Mouse (Mus musculus): Measurements from ENCODE around the gene Tcf7l2. TPM values are rescaled to one million over a fixed set of nuclear protein-coding genes. Genes with fewer than 3 reads are reported as not detected.

Gene Tcf7l2
- polyA plus RNA-seq, 1 experiment from 2014 or later = 57.1 TPM

DNA sequence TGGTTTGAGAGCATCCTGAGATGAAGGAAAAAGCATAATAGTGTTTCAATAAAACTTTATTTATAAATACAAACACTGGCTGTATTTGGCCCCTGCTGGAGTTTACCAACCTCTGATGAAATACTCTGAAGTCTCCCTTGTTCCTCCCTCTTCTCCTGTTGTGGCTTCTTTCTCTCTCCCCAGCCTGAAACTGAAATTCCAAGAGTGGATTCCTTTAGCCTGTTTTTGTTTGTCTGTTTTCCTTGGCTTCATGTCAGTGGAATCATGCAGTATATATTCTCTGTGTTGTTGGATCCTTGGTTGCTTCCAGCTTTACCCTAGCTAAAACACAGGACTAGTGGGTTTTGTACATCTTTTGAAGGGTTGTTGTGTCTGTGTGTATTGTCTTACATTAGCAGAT, 16.5 kb downstream of the Tcf7l2 start:
- Histone ChIP-seq H3K4me1 (ENCODE audit: control insufficient read depth, insufficient read depth, low read length) (peaks cover 18% of the 10 kb centered on the region), H3K4me2 (ENCODE audit: low read depth, low read length) (no peak overlapping the region), H3K27ac (ENCODE audit: low read length) (no peak overlapping the region), H3K27me3 (replicated peaks; ENCODE audit: control insufficient read depth, insufficient read depth, low read length) (no peaks in the 10 kb centered on the region), H3K9ac (ENCODE audit: low read depth, low read length) (no peak overlapping the region), H3K36me3 (ENCODE audit: control insufficient read depth, insufficient read depth, low read length) (peaks cover 6% of the 10 kb centered on the region; the same call in 1 of the 2 replicates), H3K9me3 (ENCODE audit: control insufficient read depth, low read length) (no peaks in the 10 kb centered on the region), H3K4me3 (ENCODE audit: low read length) (no peak overlapping the region)
- ATAC-seq = no peak

DNA sequence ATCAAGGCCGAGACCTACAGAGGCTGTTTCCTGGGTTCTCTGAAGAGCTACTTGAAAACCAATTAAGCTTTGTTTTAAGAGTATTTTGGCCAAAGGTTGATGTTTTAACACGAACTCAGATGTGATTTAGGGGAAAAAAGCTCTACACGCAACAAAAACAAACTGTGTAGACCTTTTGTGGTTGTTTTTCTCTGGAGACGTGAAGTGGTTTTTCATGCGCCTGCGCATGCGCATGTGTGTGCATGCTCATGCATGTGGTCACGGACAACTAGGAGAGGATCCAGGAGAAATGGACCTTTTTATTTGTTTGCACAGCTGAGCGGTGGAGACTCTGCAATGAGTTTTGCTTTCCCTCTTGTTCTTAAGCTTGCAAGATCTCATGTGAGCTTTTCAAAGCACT, 17.4 kb downstream of the Tcf7l2 start:
- peaks cover 17% of the 10 kb centered on the region for H3K4me1 ChIP-seq (ENCODE audit: control insufficient read depth, insufficient read depth, low read length)
- no peaks in the 10 kb centered on the region for H3K9me3 ChIP-seq (ENCODE audit: control insufficient read depth, low read length)
- no peak overlapping the region for H3K4me3 ChIP-seq (ENCODE audit: low read length)
- no peak overlapping the region for H3K4me2 ChIP-seq (ENCODE audit: low read depth, low read length)
- no peak overlapping the region for H3K27ac ChIP-seq (ENCODE audit: low read length)
- ATAC-seq = no peak
- 86% methylated on average over 9 of the region's 9 CpGs for WGBS
- H3K27me3 ChIP-seq (replicated peaks; ENCODE audit: control insufficient read depth, insufficient read depth, low read length) = no peaks in the 10 kb centered on the region
- H3K36me3 ChIP-seq (ENCODE audit: control insufficient read depth, insufficient read depth, low read length) = peaks cover 6% of the 10 kb centered on the region; the same call in 1 of the 2 replicates
- H3K9ac ChIP-seq (ENCODE audit: low read depth, low read length) = no peak overlapping the region

DNA sequence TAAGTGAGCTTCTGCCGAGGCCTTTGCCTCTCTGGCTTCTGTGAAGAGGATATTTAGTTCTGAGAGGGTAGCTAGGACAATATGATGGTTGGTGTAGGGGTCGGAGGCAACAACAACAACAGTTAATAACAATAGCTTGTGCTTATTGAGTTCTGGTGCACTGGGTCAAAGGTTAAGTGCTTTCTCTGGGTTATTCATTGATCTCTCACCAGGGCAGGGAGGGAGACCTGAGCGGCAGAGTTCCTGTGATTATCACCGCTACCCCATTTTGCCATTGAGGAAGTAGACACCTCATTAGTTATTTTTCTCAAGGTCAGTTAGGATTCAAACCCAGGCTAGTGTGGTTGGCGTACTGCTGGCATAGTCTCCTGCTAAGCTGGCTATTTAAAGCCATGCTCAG, 19.5 kb downstream of the Tcf7l2 start:
- Histone ChIP-seq H3K9ac (ENCODE audit: low read depth, low read length) (no peak overlapping the region), H3K4me3 (ENCODE audit: low read length) (no peak overlapping the region), H3K27me3 (replicated peaks; ENCODE audit: control insufficient read depth, insufficient read depth, low read length) (no peaks in the 10 kb centered on the region), H3K9me3 (ENCODE audit: control insufficient read depth, low read length) (no peaks in the 10 kb centered on the region), H3K36me3 (ENCODE audit: control insufficient read depth, insufficient read depth, low read length) (peaks cover 6% of the 10 kb centered on the region; the same call in 1 of the 2 replicates), H3K4me2 (ENCODE audit: low read depth, low read length) (no peak overlapping the region), H3K4me1 (ENCODE audit: control insufficient read depth, insufficient read depth, low read length) (peaks cover 16% of the 10 kb centered on the region), H3K27ac (ENCODE audit: low read length) (no peak overlapping the region)
- ATAC-seq = peak; percentile 24; the same call in 1 of the 2 replicates
- 52% methylated on average over 5 of the region's 5 CpGs for WGBS

DNA sequence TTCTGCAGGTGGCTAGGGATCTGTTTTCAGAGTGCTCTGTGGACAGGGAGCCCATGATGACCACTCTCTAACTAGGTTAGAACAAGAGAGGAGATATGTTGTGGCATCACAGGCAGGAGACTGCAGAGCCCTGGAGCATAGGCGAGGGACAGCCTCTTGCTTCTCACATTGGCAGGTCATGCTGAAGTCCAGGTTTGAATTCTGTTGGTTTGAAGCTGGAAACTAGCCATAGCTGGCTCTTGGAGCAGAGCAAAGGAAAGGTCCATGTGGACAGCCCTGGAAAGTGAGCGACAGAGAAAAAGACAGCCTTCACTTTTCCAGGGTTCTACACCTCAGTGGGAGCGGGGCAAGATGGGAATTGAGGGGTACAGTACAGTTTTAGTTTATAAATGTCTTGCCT, 20.6 kb downstream of the Tcf7l2 start:
- peaks cover 6% of the 10 kb centered on the region; the same call in 1 of the 2 replicates for H3K36me3 ChIP-seq (ENCODE audit: control insufficient read depth, insufficient read depth, low read length)
- H3K4me2 ChIP-seq (ENCODE audit: low read depth, low read length) = no peak overlapping the region
- H3K27ac ChIP-seq (ENCODE audit: low read length) = no peak overlapping the region
- no peak overlapping the region for H3K9ac ChIP-seq (ENCODE audit: low read depth, low read length)
- no peaks in the 10 kb centered on the region for H3K9me3 ChIP-seq (ENCODE audit: control insufficient read depth, low read length)
- no peak for ATAC-seq
- 94% methylated on average over 3 of the region's 3 CpGs for WGBS
- H3K27me3 ChIP-seq (replicated peaks; ENCODE audit: control insufficient read depth, insufficient read depth, low read length) = no peaks in the 10 kb centered on the region
- H3K4me1 ChIP-seq (ENCODE audit: control insufficient read depth, insufficient read depth, low read length) = peaks cover 13% of the 10 kb centered on the region
- H3K4me3 ChIP-seq (ENCODE audit: low read length) = no peak overlapping the region

DNA sequence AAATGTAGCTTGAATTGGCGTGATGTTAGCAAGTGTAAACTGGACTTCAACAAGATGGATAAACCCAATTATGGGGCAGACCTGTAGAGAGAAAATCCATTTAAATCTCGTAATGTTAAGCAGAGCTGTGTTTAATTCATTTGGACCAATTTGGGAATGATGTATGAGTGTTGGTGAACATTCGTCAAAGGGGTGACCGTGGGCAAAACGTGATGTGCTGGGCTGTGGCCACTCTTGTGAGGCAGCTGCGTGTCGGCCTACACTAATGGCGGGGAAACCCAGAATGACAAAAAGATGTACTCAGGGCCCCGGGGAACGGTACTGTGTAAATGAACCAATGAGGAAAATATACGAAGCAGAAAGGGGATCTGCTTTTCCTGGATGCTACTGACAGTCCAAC, 24.2 kb downstream of the Tcf7l2 start:
- H3K36me3 ChIP-seq (ENCODE audit: control insufficient read depth, insufficient read depth, low read length) = peaks cover 6% of the 10 kb centered on the region; the same call in 1 of the 2 replicates
- H3K4me3 ChIP-seq (ENCODE audit: low read length) = no peak overlapping the region
- peaks cover 27% of the 10 kb centered on the region for H3K4me1 ChIP-seq (ENCODE audit: control insufficient read depth, insufficient read depth, low read length)
- no peaks in the 10 kb centered on the region for H3K9me3 ChIP-seq (ENCODE audit: control insufficient read depth, low read length)
- ATAC-seq = no peak
- no peak overlapping the region for H3K9ac ChIP-seq (ENCODE audit: low read depth, low read length)
- no peaks in the 10 kb centered on the region for H3K27me3 ChIP-seq (replicated peaks; ENCODE audit: control insufficient read depth, insufficient read depth, low read length)
- no peak overlapping the region for H3K4me2 ChIP-seq (ENCODE audit: low read depth, low read length)
- WGBS = 61% methylated on average over 11 of the region's 11 CpGs
- no peak overlapping the region for H3K27ac ChIP-seq (ENCODE audit: low read length)

DNA sequence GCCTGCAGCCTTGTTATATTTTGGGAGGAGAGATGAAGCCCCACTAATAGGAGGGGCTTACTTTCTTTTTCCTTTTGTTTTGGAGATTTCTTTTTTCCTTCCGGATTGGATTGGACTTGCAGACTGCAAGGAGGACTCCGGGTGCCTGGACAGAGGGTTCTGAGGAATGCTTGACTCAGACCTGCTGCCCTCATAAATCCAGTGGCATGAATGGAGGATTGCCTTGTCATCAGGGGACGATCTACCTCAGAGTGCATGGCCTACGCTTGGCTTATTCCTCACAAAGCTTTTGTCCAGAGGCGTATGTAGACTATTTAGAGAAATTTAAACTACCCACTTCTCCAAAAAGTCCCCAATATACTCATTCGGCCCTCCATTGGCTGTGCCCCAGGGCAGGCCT, 25.5 kb downstream of the Tcf7l2 start:
- no peak overlapping the region for H3K9ac ChIP-seq (ENCODE audit: low read depth, low read length)
- WGBS = 56% methylated on average over 6 of the region's 6 CpGs
- H3K4me2 ChIP-seq (ENCODE audit: low read depth, low read length) = no peak overlapping the region
- no peak overlapping the region for H3K4me3 ChIP-seq (ENCODE audit: low read length)
- ATAC-seq = 0 out of 2 replicates have a peak, but pooled peaks have one; percentile 30
- no peaks in the 10 kb centered on the region for H3K9me3 ChIP-seq (ENCODE audit: control insufficient read depth, low read length)
- peaks cover 23% of the 10 kb centered on the region for H3K4me1 ChIP-seq (ENCODE audit: control insufficient read depth, insufficient read depth, low read length)
- peaks cover 6% of the 10 kb centered on the region; the same call in 1 of the 2 replicates for H3K36me3 ChIP-seq (ENCODE audit: control insufficient read depth, insufficient read depth, low read length)
- H3K27me3 ChIP-seq (replicated peaks; ENCODE audit: control insufficient read depth, insufficient read depth, low read length) = no peaks in the 10 kb centered on the region
- H3K27ac ChIP-seq (ENCODE audit: low read length) = peak overlapping the region; percentile 39; the same call in 1 of the 2 replicates

DNA sequence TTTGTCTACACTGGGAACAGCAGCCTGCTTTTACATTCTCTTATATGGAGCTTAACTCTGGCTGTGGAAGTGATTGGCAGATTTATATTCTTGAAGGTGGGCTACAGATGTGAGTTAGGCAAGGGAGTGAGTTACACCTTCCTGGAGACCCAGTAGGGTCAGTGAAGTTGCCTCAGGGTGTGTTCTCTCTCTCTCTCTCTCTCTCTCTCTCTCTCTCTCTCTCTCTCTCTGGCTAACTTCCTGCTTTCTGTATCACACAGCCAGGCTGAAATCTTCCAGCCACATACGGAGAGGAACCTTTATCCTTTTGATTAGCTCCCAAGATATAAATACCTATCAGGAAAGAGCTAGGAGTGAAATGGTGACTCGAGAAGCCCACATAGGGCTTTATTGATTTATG, 26.0 kb downstream of the Tcf7l2 start:
- 18% methylated on average over 2 of the region's 2 CpGs for WGBS
- Histone ChIP-seq H3K9me3 (ENCODE audit: control insufficient read depth, low read length) (no peaks in the 10 kb centered on the region), H3K4me3 (ENCODE audit: low read length) (no peak overlapping the region), H3K9ac (ENCODE audit: low read depth, low read length) (no peak overlapping the region), H3K4me1 (ENCODE audit: control insufficient read depth, insufficient read depth, low read length) (peaks cover 23% of the 10 kb centered on the region), H3K36me3 (ENCODE audit: control insufficient read depth, insufficient read depth, low read length) (peaks cover 1% of the 10 kb centered on the region; the same call in 1 of the 2 replicates), H3K27ac (ENCODE audit: low read length) (peak overlapping the region; percentile 39; the same call in 1 of the 2 replicates), H3K27me3 (replicated peaks; ENCODE audit: control insufficient read depth, insufficient read depth, low read length) (no peaks in the 10 kb centered on the region), H3K4me2 (ENCODE audit: low read depth, low read length) (no peak overlapping the region)
- ATAC-seq = peak; percentile 47; the same call in 1 of the 2 replicates

DNA sequence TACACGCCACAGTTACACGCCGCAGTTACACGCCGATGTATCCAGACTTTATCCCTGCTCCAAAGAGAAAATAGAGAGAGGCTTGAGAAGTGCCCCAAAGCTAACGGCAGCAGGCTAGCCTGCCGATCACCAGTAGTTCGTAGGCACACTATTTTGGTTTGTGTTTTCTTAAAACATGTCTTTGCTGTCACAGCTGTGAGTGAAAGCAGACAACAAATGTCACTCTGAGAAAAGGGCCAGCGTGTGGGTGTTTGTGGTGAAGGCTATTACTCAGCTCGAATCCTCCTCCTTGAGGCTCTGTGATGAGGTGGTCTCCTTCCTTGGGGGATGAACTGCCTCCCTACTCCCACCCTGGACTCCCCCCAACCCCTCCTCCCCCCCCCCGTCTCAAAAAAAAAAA, 26.6 kb downstream of the Tcf7l2 start:
- no peaks in the 10 kb centered on the region for H3K36me3 ChIP-seq (ENCODE audit: control insufficient read depth, insufficient read depth, low read length)
- H3K4me3 ChIP-seq (ENCODE audit: low read length) = no peak overlapping the region
- no peak overlapping the region for H3K9ac ChIP-seq (ENCODE audit: low read depth, low read length)
- ATAC-seq = no peak
- peaks cover 26% of the 10 kb centered on the region for H3K4me1 ChIP-seq (ENCODE audit: control insufficient read depth, insufficient read depth, low read length)
- no peaks in the 10 kb centered on the region for H3K27me3 ChIP-seq (replicated peaks; ENCODE audit: control insufficient read depth, insufficient read depth, low read length)
- H3K27ac ChIP-seq (ENCODE audit: low read length) = peak overlapping the region; percentile 39; the same call in 1 of the 2 replicates
- 61% methylated on average over 10 of the region's 11 CpGs for WGBS
- H3K4me2 ChIP-seq (ENCODE audit: low read depth, low read length) = no peak overlapping the region
- no peaks in the 10 kb centered on the region for H3K9me3 ChIP-seq (ENCODE audit: control insufficient read depth, low read length)

DNA sequence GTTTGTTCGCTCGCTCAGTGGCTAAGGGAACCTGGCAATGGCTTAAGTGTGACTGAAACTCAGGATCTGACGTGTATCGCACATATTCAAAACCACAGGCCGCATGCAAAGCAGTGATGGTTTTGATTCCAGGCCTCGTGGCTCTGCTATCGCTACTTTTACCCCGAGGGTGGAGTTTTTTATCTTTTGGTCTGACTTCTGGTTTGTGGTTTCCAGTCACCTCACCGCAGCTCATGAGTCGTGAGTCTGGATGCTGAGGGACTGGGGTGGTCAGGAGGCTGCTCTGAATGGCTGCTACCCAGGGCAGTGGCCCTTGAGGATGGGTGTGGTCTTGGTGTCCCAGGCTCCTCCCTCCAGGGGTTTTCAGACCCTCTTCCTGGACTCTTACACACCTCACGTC, 27.3 kb downstream of the Tcf7l2 start:
- no peak overlapping the region for H3K27ac ChIP-seq (ENCODE audit: low read length)
- no peak overlapping the region for H3K4me2 ChIP-seq (ENCODE audit: low read depth, low read length)
- H3K36me3 ChIP-seq (ENCODE audit: control insufficient read depth, insufficient read depth, low read length) = no peaks in the 10 kb centered on the region
- no peak overlapping the region for H3K4me3 ChIP-seq (ENCODE audit: low read length)
- H3K27me3 ChIP-seq (replicated peaks; ENCODE audit: control insufficient read depth, insufficient read depth, low read length) = no peaks in the 10 kb centered on the region
- H3K4me1 ChIP-seq (ENCODE audit: control insufficient read depth, insufficient read depth, low read length) = peaks cover 30% of the 10 kb centered on the region
- ATAC-seq = 0 out of 2 replicates have a peak, but pooled peaks have one; percentile 44
- 67% methylated on average over 11 of the region's 11 CpGs for WGBS
- no peak overlapping the region for H3K9ac ChIP-seq (ENCODE audit: low read depth, low read length)
- no peaks in the 10 kb centered on the region for H3K9me3 ChIP-seq (ENCODE audit: control insufficient read depth, low read length)

DNA sequence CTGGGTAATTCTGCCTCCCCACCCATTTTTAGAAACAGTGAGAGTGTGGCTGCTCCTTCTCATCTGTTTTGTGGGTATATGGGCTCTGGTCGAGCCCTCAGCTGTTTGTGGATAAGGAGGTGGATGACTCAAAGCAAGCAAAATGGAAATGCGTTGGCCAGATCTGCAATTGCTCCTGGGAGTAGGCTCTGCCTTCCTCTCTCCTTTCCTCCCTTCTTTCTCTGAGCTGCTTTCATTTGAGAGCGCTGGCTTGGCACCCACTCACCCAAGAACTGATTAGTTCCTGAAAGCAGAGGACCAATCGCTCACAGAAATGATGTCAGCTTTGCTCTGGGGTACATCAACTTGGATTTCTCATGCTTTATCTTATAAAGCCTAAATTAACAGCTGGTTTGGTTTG, 32.7 kb downstream of the Tcf7l2 start:
- H3K4me2 ChIP-seq (ENCODE audit: low read depth, low read length) = no peak overlapping the region
- 58% methylated on average over 4 of the region's 4 CpGs for WGBS
- H3K27ac ChIP-seq (ENCODE audit: low read length) = peak overlapping the region; percentile 15; the same call in 1 of the 2 replicates
- ATAC-seq = no peak
- H3K9me3 ChIP-seq (ENCODE audit: control insufficient read depth, low read length) = no peaks in the 10 kb centered on the region
- H3K4me3 ChIP-seq (ENCODE audit: low read length) = no peak overlapping the region
- H3K9ac ChIP-seq (ENCODE audit: low read depth, low read length) = no peak overlapping the region
- H3K36me3 ChIP-seq (ENCODE audit: control insufficient read depth, insufficient read depth, low read length) = no peaks in the 10 kb centered on the region
- peaks cover 31% of the 10 kb centered on the region for H3K4me1 ChIP-seq (ENCODE audit: control insufficient read depth, insufficient read depth, low read length)
- H3K27me3 ChIP-seq (replicated peaks; ENCODE audit: control insufficient read depth, insufficient read depth, low read length) = no peaks in the 10 kb centered on the region

All from intestine, embryonic 16.5 days (tissue).